Mouse (Mus musculus): ENCODE results near the gene Prnp. TPM values are rescaled to one million over a fixed set of nuclear protein-coding genes. Genes with fewer than 3 reads are reported as not detected.

The Prnp gene
- polyA plus RNA-seq, 1 experiment from 2014 or later, result 73.8 TPM

GRCm38 (mm10) chr2:131982546-131983196, 72.9 kb downstream of the Prnp start:
- H3K4me3 ChIP-seq (replicated peaks), result no peak overlapping the region
- H3K4me2 ChIP-seq, result no peak overlapping the region
- no peaks in the 10 kb centered on the region for H3K4me1 ChIP-seq
- no peaks in the 10 kb centered on the region for H3K36me3 ChIP-seq
- ATAC-seq (ENCODE audit: insufficient read depth, low FRiP score, low read depth), result peak; percentile 50; the same call in 1 of the 2 replicates
- no peaks in the 10 kb centered on the region for H3K9me3 ChIP-seq
- no peak overlapping the region for H3K9ac ChIP-seq
- no peak overlapping the region for H3K27ac ChIP-seq
- H3K27me3 ChIP-seq (replicated peaks), result no peaks in the 10 kb centered on the region
- 14% methylated on average over 6 of the region's 6 CpGs for WGBS

DNA sequence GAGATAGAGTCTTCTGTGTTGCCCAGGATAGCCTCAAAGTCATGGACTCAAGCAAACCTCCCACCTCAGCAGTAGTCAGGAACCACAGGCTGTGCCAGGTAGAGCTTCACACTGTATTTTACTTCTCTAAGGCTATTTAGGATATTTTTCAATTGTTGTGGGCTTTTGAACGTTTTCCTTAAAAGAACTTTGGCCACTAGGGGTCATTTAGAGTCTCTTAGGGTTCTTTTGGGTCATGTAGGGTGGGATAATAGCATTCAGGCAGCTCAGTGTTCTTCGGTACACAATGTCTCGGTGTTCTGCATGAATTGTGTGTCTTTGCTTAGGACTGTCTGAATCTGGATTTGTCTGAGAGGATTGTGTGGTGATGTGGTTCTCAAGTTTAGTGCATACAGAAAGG, 78.2 kb downstream of the Prnp start:
- no peak overlapping the region for H3K4me2 ChIP-seq
- no peak for ATAC-seq (ENCODE audit: insufficient read depth, low FRiP score, low read depth)
- H3K4me1 ChIP-seq, result no peaks in the 10 kb centered on the region
- H3K36me3 ChIP-seq, result no peaks in the 10 kb centered on the region
- H3K9me3 ChIP-seq, result no peaks in the 10 kb centered on the region
- H3K27ac ChIP-seq, result no peak overlapping the region
- no peak overlapping the region for H3K4me3 ChIP-seq (replicated peaks)
- H3K27me3 ChIP-seq (replicated peaks), result no peaks in the 10 kb centered on the region
- WGBS, result 39% methylated on average over 3 of the region's 3 CpGs
- no peak overlapping the region for H3K9ac ChIP-seq

Other genes starting within 250 kb of the Prnp start
- not detected in 2 replicates for gene Erv3, start 50.2 kb upstream of the Prnp start, polyA plus RNA-seq (2015; fragmentation: Nextera tagmentation; extraction: Ambion mirVana)
- gene Prn, start within 50 bp of the Prnp start, polyA plus RNA-seq (2015; fragmentation: Nextera tagmentation; extraction: Ambion mirVana), result not detected in 2 replicates
- gene Prnd, start 40.9 kb downstream of the Prnp start, polyA plus RNA-seq (2015; fragmentation: Nextera tagmentation; extraction: Ambion mirVana), result 40.6 and 47.4 TPM in 2 replicates
- gene Rassf2, start 120.3 kb downstream of the Prnp start, polyA plus RNA-seq (2015; fragmentation: Nextera tagmentation; extraction: Ambion mirVana), result 10.9 and 11.7 TPM in 2 replicates
- 10.0 and 11.3 TPM in 2 replicates for gene Slc23a2, start 235.2 kb downstream of the Prnp start, polyA plus RNA-seq (2015; fragmentation: Nextera tagmentation; extraction: Ambion mirVana)

Data from stomach, embryonic 15.5 days (tissue).